Mouse (Mus musculus): ENCODE data around the gene Zfp639.

DNA sequence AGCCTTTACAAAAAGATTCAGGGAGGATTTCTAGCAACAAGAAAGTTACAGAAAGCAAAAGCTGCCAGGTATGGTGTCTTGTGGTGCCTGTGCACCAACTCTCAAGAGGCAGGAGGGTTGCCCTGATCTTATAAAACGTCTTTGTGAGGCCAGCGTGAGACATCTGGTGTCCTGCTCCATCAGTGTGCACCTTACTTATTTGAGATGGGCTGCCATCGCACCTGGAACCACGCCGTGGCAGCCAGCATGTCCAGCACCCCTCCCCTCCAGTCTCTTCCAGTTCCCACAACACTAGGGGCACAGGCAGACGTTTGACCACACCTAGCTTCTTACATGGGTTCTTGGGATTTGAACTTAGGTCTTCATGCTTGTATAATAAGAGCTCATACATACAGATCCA, 21.9 kb upstream of the Zfp639 start:
- TF ChIP-seq POLR2A (IDR thresholded peaks at IDR 0.05; ENCODE audit: extremely low read depth, insufficient read depth, low read length) = no peak
- TF ChIP-seq CTCF (IDR thresholded peaks at IDR 0.05; ENCODE audit: low read depth, low read length) = no peak
